Mouse (Mus musculus): ENCODE results near the gene Gm49342. TPM values are rescaled to one million over a fixed set of nuclear protein-coding genes. Genes with fewer than 3 reads are reported as not detected.
"Not testable (repeated sequence)": the region's sequence is repeated elsewhere in the genome, so short reads cannot be mapped to it uniquely, and the experiment has no call there.

Gene Gm49342
- polyA plus RNA-seq, 1 experiment from 2014 or later = not detected

GRCm38 (mm10) chr14:50945081-50945480 lies 764 bp downstream of the Gm49342 start:
- DNase-seq (ENCODE audit: low spot score); H3K27me3 ChIP-seq (ENCODE audit: low read depth, poor library complexity, severe bottlenecking); H3K9me3 ChIP-seq (replicated peaks): not testable (repeated sequence)
- Histone ChIP-seq H3K4me3 (peak overlapping the region; percentile 59), H3K27ac (replicated peaks) (peak overlapping the region; percentile 88), H3K4me1 (peaks cover 12% of the 10 kb centered on the region), H3K36me3 (peaks cover 18% of the 10 kb centered on the region)
- WGBS = 14% methylated on average over 6 of the region's 6 CpGs

DNA sequence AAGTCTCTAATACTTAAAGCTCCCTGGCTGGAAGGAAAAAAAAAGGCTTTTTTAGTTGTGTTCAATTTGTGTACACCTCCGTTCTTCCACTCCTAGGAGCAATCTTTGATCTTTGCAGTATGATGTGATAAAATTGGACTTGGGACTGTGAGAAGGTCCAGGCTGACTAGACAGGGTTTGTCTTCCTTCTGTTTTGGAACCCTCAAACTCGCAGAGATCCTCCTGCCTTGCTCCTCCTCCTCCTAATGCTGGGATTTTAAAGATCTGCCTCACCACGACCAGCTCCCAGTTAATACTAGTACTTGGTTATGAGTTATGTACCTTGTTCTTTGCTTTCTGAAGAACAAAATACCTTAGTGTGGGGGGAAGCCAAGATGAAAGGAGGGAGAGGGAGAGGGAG lies 1.2 kb downstream of the Gm49342 start:
- WGBS = 38% methylated on average over 3 of the region's 3 CpGs
- peaks cover 12% of the 10 kb centered on the region for H3K4me1 ChIP-seq
- H3K27me3 ChIP-seq (ENCODE audit: low read depth, poor library complexity, severe bottlenecking); DNase-seq (ENCODE audit: low spot score); H3K9me3 ChIP-seq (replicated peaks); H3K27ac ChIP-seq (replicated peaks): not testable (repeated sequence)
- peaks cover 21% of the 10 kb centered on the region for H3K36me3 ChIP-seq
- peak overlapping the region; percentile 59 for H3K4me3 ChIP-seq

DNA sequence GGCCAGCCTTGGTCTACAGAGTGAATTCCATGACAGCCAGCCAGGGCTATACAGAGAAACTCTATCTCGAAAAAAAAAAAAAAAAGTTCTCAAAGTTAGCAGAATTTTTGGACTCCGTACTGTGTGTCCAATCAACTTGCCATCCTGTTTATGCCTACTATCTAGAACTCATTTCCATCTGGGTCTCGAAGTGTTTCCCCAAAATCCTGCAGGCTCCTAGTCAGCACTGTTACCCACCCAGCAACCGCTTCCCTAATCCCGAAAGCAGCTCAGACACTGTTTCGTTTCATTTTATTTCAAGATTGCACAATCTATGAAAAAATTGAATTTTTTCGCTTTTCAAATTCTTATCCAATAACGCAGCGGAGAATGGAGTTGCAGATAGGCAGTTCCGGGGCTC lies 11.2 kb downstream of the Gm49342 start:
- no peak overlapping the region for H3K4me3 ChIP-seq
- no peak for DNase-seq (ENCODE audit: low spot score)
- H3K27me3 ChIP-seq (ENCODE audit: low read depth, poor library complexity, severe bottlenecking) = no peaks in the 10 kb centered on the region
- 92% methylated on average over 10 of the region's 10 CpGs for WGBS
- H3K4me1 ChIP-seq = no peaks in the 10 kb centered on the region
- H3K9me3 ChIP-seq (replicated peaks) = no peaks in the 10 kb centered on the region
- H3K36me3 ChIP-seq = peaks cover 17% of the 10 kb centered on the region
- H3K27ac ChIP-seq (replicated peaks) = no peak overlapping the region

- not testable (repeated sequence) for H3K27ac ChIP-seq (replicated peaks); H3K4me1 ChIP-seq; H3K27me3 ChIP-seq (ENCODE audit: low read depth, poor library complexity, severe bottlenecking); H3K9me3 ChIP-seq (replicated peaks)
- Histone ChIP-seq H3K36me3 (peaks cover 12% of the 10 kb centered on the region), H3K4me3 (peak within 1 kb of the TSS; percentile 29)
- 5% methylated on average over 19 of the region's 19 CpGs for WGBS
- peak; percentile 37 for DNase-seq (ENCODE audit: low spot score)
These were observed 11.7 kb downstream of the Gm49342 start, which contains the start of gene Pnp2 for GRCm38 (mm10) chr14:50955942-50956508. Gene Pnp2 (plus strand): TSS chr14:50955992.

GRCm38 (mm10) chr14:50956724-50957123 lies 12.4 kb downstream of the Gm49342 start:
- not testable (repeated sequence) for H3K9me3 ChIP-seq (replicated peaks); H3K27me3 ChIP-seq (ENCODE audit: low read depth, poor library complexity, severe bottlenecking); H3K4me1 ChIP-seq; H3K4me3 ChIP-seq; DNase-seq (ENCODE audit: low spot score); H3K27ac ChIP-seq (replicated peaks); H3K36me3 ChIP-seq
- WGBS = 70% methylated on average over 6 of the region's 6 CpGs

DNA sequence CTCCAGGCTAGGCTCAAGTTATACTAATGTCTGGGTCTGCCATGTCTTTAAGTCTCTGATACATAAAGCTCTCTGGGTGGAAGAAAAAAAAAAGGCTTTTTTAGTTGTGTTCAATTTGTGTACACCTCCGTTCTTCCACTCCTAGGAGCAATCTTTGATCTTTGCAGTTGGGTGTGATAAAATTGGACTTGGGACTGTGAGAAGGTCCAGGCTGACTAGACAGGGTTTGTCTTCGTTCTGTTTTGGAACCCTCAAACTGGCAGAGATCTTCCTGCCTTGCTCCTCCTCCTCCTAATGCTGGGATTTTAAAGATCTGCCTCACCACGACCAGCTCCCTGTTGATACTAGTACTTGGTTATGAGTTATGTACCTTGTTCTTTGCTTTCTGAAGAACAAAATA lies 12.8 kb downstream of the Gm49342 start:
- not testable (repeated sequence) for H3K36me3 ChIP-seq; H3K9me3 ChIP-seq (replicated peaks); H3K27ac ChIP-seq (replicated peaks); H3K4me1 ChIP-seq; H3K4me3 ChIP-seq; H3K27me3 ChIP-seq (ENCODE audit: low read depth, poor library complexity, severe bottlenecking); DNase-seq (ENCODE audit: low spot score)
- WGBS = 76% methylated on average over 3 of the region's 3 CpGs

DNA sequence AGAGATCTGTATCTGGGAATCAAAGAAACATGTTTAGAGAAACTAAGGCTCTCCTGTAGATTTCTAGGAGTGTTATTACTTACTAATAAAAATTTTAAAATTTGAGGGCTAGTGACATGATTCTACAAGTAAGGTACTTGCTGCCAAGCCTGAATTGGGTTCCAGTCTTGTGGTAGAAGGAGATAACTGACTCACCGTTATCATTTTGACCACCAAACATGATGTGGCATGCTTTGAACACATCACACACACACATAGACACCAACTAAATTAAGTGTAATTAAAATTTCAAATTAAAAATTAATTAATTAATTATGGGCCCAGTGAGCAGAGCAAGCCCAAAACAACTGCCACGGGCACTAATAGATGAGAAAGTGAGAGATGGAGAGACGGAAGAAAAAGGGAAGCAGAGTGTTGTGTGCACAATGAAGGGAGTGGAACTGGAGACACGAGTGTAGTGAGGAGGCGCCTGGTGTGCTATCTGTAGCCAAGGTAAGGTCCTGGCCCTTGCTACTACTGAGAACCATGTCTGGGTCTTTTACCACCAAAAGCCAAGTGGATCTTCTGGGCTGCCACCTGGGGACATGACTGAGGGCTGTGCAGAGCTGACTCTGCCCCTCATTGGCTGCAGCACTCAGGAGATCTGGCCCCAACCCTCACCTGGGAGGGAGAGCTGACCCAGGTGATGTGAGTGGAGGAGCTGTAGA lies 14.1 kb downstream of the Gm49342 start:
- whole genome bisulfite sequencing = 89% methylated on average over 5 of the region's 5 CpGs
- not testable (repeated sequence) for H3K4me3 ChIP-seq; H3K9me3 ChIP-seq (replicated peaks); H3K27ac ChIP-seq (replicated peaks); H3K36me3 ChIP-seq; DNase-seq (ENCODE audit: low spot score); H3K27me3 ChIP-seq (ENCODE audit: low read depth, poor library complexity, severe bottlenecking); H3K4me1 ChIP-seq

- Histone ChIP-seq H3K36me3 (no peaks in the 10 kb centered on the region), H3K9me3 (replicated peaks) (no peaks in the 10 kb centered on the region), H3K27ac (replicated peaks) (no peak overlapping the region), H3K4me1 (peaks cover 22% of the 10 kb centered on the region), H3K27me3 (ENCODE audit: low read depth, poor library complexity, severe bottlenecking) (no peaks in the 10 kb centered on the region), H3K4me3 (no peak overlapping the region)
- WGBS = 74% methylated on average over 5 of the region's 5 CpGs
- no peak for DNase-seq (ENCODE audit: low spot score)
These were observed 24.1 kb downstream of the Gm49342 start for GRCm38 (mm10) chr14:50968216-50968980.

DNA sequence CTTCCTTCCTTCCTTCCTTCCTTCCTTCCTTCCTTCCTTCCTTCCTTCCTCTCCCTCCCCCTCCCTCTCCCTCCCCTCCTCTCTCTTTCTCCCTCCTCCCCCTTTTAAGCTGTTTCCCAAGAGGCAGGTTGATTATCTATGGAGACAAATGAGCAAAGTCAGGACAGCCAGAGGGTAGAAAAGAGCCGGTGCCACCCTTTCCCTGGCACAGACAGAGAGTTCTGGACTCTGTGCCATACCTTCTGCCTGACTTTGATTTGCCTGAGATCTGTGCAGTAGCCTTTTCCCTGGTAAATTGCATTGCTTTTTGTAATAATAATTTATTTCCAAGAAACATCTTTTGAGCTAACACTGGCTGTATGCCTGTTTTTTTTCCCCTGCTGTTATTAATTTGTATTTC lies 24.7 kb downstream of the Gm49342 start:
- Histone ChIP-seq H3K36me3 (no peaks in the 10 kb centered on the region), H3K4me1 (peaks cover 22% of the 10 kb centered on the region), H3K27me3 (ENCODE audit: low read depth, poor library complexity, severe bottlenecking) (no peaks in the 10 kb centered on the region), H3K4me3 (no peak overlapping the region), H3K27ac (replicated peaks) (peak overlapping the region; percentile 72; the same call in 1 of the 2 replicates), H3K9me3 (replicated peaks) (no peaks in the 10 kb centered on the region)
- no peak for DNase-seq (ENCODE audit: low spot score)
- WGBS = 18% methylated on average over 1 of the region's 1 CpGs

GRCm38 (mm10) chr14:50969558-50970544 lies 25.5 kb downstream of the Gm49342 start:
- WGBS = 14% methylated on average over 12 of the region's 12 CpGs
- DNase-seq (ENCODE audit: low spot score) = peak; percentile 31
- H3K27ac ChIP-seq (replicated peaks) = peak overlapping the region; percentile 72
- H3K27me3 ChIP-seq (ENCODE audit: low read depth, poor library complexity, severe bottlenecking) = no peaks in the 10 kb centered on the region
- H3K36me3 ChIP-seq = no peaks in the 10 kb centered on the region
- peaks cover 23% of the 10 kb centered on the region for H3K4me1 ChIP-seq
- H3K4me3 ChIP-seq = peak overlapping the region; percentile 23; the same call in 1 of the 2 replicates
- H3K9me3 ChIP-seq (replicated peaks) = no peaks in the 10 kb centered on the region

DNA sequence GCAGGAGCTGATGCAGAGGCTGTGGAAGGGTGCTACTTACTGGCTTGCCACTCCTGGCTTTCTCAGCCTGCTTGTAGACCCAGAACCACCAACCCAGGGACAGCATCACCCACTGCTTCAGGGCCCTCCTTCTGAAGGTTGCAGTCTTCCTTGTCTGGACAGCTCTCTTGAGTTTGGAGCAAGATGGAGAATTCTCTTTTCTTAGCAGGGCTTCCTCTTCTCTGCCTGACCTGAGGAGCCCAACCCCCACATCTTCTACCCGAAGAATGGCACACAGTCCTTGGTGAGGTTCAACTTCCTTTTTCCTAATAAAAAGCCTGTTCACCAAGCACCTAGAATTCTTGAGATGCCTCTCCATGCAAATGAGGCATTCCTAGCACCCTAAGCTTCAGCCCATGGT lies 26.5 kb downstream of the Gm49342 start:
- Histone ChIP-seq H3K4me3 (no peak overlapping the region), H3K27me3 (ENCODE audit: low read depth, poor library complexity, severe bottlenecking) (no peaks in the 10 kb centered on the region), H3K9me3 (replicated peaks) (no peaks in the 10 kb centered on the region), H3K4me1 (peaks cover 26% of the 10 kb centered on the region), H3K36me3 (no peaks in the 10 kb centered on the region), H3K27ac (replicated peaks) (no peak overlapping the region)
- WGBS = 71% methylated on average over 1 of the region's 1 CpGs
- no peak for DNase-seq (ENCODE audit: low spot score)

- not testable (repeated sequence) for H3K27me3 ChIP-seq (ENCODE audit: low read depth, poor library complexity, severe bottlenecking); H3K4me3 ChIP-seq; H3K9me3 ChIP-seq (replicated peaks); H3K27ac ChIP-seq (replicated peaks); H3K36me3 ChIP-seq; DNase-seq (ENCODE audit: low spot score)
- H3K4me1 ChIP-seq = peaks cover 37% of the 10 kb centered on the region
- 92% methylated on average over 5 of the region's 5 CpGs for WGBS
These were observed 28.7 kb downstream of the Gm49342 start for GRCm38 (mm10) chr14:50973054-50973453.
